Mouse (Mus musculus): ENCODE data around the gene Cd24a. TPM values are rescaled to one million over a fixed set of nuclear protein-coding genes. Genes with fewer than 3 reads are reported as not detected.

The Cd24a gene
- 3,214 and 3,327 TPM in 2 replicates for total RNA-seq (2015; ENCODE audit: low replicate concordance)
- total RNA-seq (2017; ENCODE audit: low replicate concordance): 4,146 and 5,406 TPM in 2 replicates

- no peak for ATAC-seq (replicated peaks; ENCODE audit: low FRiP score, poor library complexity, severe bottlenecking)
These were observed at the start of gene Cd24a for GRCm38 (mm10) chr10:43577997-43578331. Gene Cd24a, plus strand, starts transcription at chr10:43578284.

GRCm38 (mm10) chr10:43534382-43534781 lies 43.7 kb upstream of the Cd24a start:
- ATAC-seq (replicated peaks; ENCODE audit: low FRiP score, poor library complexity, severe bottlenecking): no peak

GRCm38 (mm10) chr10:43537652-43538051 lies 40.4 kb upstream of the Cd24a start:
- ATAC-seq (replicated peaks; ENCODE audit: low FRiP score, poor library complexity, severe bottlenecking): no peak

GRCm38 (mm10) chr10:43538831-43539230 lies 39.3 kb upstream of the Cd24a start:
- ATAC-seq (replicated peaks; ENCODE audit: low FRiP score, poor library complexity, severe bottlenecking): no peak

GRCm38 (mm10) chr10:43539746-43540310 lies 38.3 kb upstream of the Cd24a start:
- ATAC-seq (replicated peaks; ENCODE audit: low FRiP score, poor library complexity, severe bottlenecking): 0 out of 2 replicates have a peak, but pooled peaks have one; percentile 1

- peak; percentile 98 for ATAC-seq (replicated peaks; ENCODE audit: low FRiP score, poor library complexity, severe bottlenecking)
These were observed 37.5 kb upstream of the Cd24a start, which contains the start of gene 1700021F05Rik for GRCm38 (mm10) chr10:43540442-43541152. Gene 1700021F05Rik, minus strand, starts transcription at chr10:43540994.

- ATAC-seq (replicated peaks; ENCODE audit: low FRiP score, poor library complexity, severe bottlenecking): no peak
These were observed 36.9 kb upstream of the Cd24a start for GRCm38 (mm10) chr10:43541153-43541544.

- no peak for ATAC-seq (replicated peaks; ENCODE audit: low FRiP score, poor library complexity, severe bottlenecking)
These were observed 28.7 kb upstream of the Cd24a start for GRCm38 (mm10) chr10:43549411-43549810.

- no peak for ATAC-seq (replicated peaks; ENCODE audit: low FRiP score, poor library complexity, severe bottlenecking)
These were observed 27.2 kb upstream of the Cd24a start for GRCm38 (mm10) chr10:43550923-43551322.

GRCm38 (mm10) chr10:43551388-43551787 lies 26.7 kb upstream of the Cd24a start:
- ATAC-seq (replicated peaks; ENCODE audit: low FRiP score, poor library complexity, severe bottlenecking): no peak

GRCm38 (mm10) chr10:43557630-43558165 lies 20.4 kb upstream of the Cd24a start:
- 0 out of 2 replicates have a peak, but pooled peaks have one; percentile 13 for ATAC-seq (replicated peaks; ENCODE audit: low FRiP score, poor library complexity, severe bottlenecking)

- ATAC-seq (replicated peaks; ENCODE audit: low FRiP score, poor library complexity, severe bottlenecking): no peak
These were observed 18.8 kb upstream of the Cd24a start for GRCm38 (mm10) chr10:43559313-43559712.

GRCm38 (mm10) chr10:43560765-43561164 lies 17.3 kb upstream of the Cd24a start:
- ATAC-seq (replicated peaks; ENCODE audit: low FRiP score, poor library complexity, severe bottlenecking): no peak

GRCm38 (mm10) chr10:43561311-43561710 lies 16.8 kb upstream of the Cd24a start:
- ATAC-seq (replicated peaks; ENCODE audit: low FRiP score, poor library complexity, severe bottlenecking): no peak

- ATAC-seq (replicated peaks; ENCODE audit: low FRiP score, poor library complexity, severe bottlenecking): no peak
These were observed 3.7 kb upstream of the Cd24a start for GRCm38 (mm10) chr10:43574352-43574751.

GRCm38 (mm10) chr10:43574956-43575355 lies 3.1 kb upstream of the Cd24a start:
- ATAC-seq (replicated peaks; ENCODE audit: low FRiP score, poor library complexity, severe bottlenecking): 0 out of 2 replicates have a peak, but pooled peaks have one; percentile 29

- ATAC-seq (replicated peaks; ENCODE audit: low FRiP score, poor library complexity, severe bottlenecking): peak; percentile 47
These were observed 636 bp upstream of the Cd24a start for GRCm38 (mm10) chr10:43577299-43577996.

- ATAC-seq (replicated peaks; ENCODE audit: low FRiP score, poor library complexity, severe bottlenecking): peak; percentile 23
These were observed 276 bp downstream of the Cd24a start for GRCm38 (mm10) chr10:43578366-43578753.

GRCm38 (mm10) chr10:43578754-43579380 lies 783 bp downstream of the Cd24a start:
- ATAC-seq (replicated peaks; ENCODE audit: low FRiP score, poor library complexity, severe bottlenecking): peak; percentile 55
